Mouse (Mus musculus) gastrocnemius, postnatal 25 days (tissue): Measurements from ENCODE around the gene Itga8. TPM values are rescaled to one million over a fixed set of nuclear protein-coding genes. Genes with fewer than 3 reads are reported as not detected.

Experiments used
- DNase-seq: peaks from one replicate; pipeline ENCODE4 v3.0.0; 2022
- long read RNA-seq, 2 experiments: library from polyadenylated mRNA; stranded (forward); transcript quantifications; one replicate each; pipeline ENCODE4 v2.0.0; 2021
- total RNA-seq, 2 experiments: library from RNA; stranded (reverse); gene quantifications; 1 replicate in 1 of 2; 2 replicates in 1 of 2; pipeline ENCODE4 v1.2.3; 2021

Gene Itga8
- 1 to 10 TPM; 2.1 to 2.2 TPM for total RNA-seq
- long read RNA-seq, experiment 1, partial matches to known transcripts: 1 of 1 reads
- long read RNA-seq, experiment 1, other reads (novel, unspliced or antisense): 0 of 1 reads
- long read RNA-seq, experiment 2, full-length matches to known transcripts: 1 of 1 reads
- long read RNA-seq, experiment 2, partial matches to known transcripts: 0 of 1 reads
- long read RNA-seq, experiment 2, other reads (novel, unspliced or antisense): 0 of 1 reads

GRCm38 (mm10) chr2:12301431-12302170 is at the start of gene Itga8:
Itga8 (minus strand) TSS chr2:12301922.
- DNase-seq: peak; percentile 65

GRCm38 (mm10) chr2:12348914-12349313 is 47.2 kb upstream of the Itga8 start:
- no peak for DNase-seq

- DNase-seq: no peak
Observed at GRCm38 (mm10) chr2:12331962-12332361, 30.2 kb upstream of the Itga8 start.

GRCm38 (mm10) chr2:12329620-12330019 is 27.9 kb upstream of the Itga8 start:
- no peak for DNase-seq

GRCm38 (mm10) chr2:12329068-12329407 is 27.3 kb upstream of the Itga8 start:
- DNase-seq: no peak

- no peak for DNase-seq
Observed at GRCm38 (mm10) chr2:12328355-12329067, 26.8 kb upstream of the Itga8 start.

GRCm38 (mm10) chr2:12327691-12328354 is 26.1 kb upstream of the Itga8 start:
- DNase-seq: no peak

GRCm38 (mm10) chr2:12327216-12327615 is 25.5 kb upstream of the Itga8 start:
- no peak for DNase-seq

GRCm38 (mm10) chr2:12325868-12326267 is 24.1 kb upstream of the Itga8 start:
- DNase-seq: peak; percentile 12

GRCm38 (mm10) chr2:12325417-12325816 is 23.7 kb upstream of the Itga8 start:
- peak; percentile 77 for DNase-seq

GRCm38 (mm10) chr2:12320914-12321313 is 19.2 kb upstream of the Itga8 start:
- DNase-seq: no peak

- no peak for DNase-seq
Observed at GRCm38 (mm10) chr2:12318715-12319114, 17.0 kb upstream of the Itga8 start.

- DNase-seq: peak; percentile 20
Observed at GRCm38 (mm10) chr2:12318036-12318435, 16.3 kb upstream of the Itga8 start.

GRCm38 (mm10) chr2:12317343-12317742 is 15.6 kb upstream of the Itga8 start:
- DNase-seq: peak; percentile 19

- peak; percentile 57 for DNase-seq
Observed at GRCm38 (mm10) chr2:12316361-12316760, 14.6 kb upstream of the Itga8 start.

- no peak for DNase-seq
Observed at GRCm38 (mm10) chr2:12314028-12314427, 12.3 kb upstream of the Itga8 start.

GRCm38 (mm10) chr2:12308466-12308865 is 6.7 kb upstream of the Itga8 start:
- no peak for DNase-seq

- peak; percentile 25 for DNase-seq
Observed at GRCm38 (mm10) chr2:12307311-12307710, 5.6 kb upstream of the Itga8 start.

GRCm38 (mm10) chr2:12305064-12305650 is 3.4 kb upstream of the Itga8 start:
- DNase-seq: no peak

GRCm38 (mm10) chr2:12300449-12301228 is 1.1 kb downstream of the Itga8 start:
- no peak for DNase-seq

GRCm38 (mm10) chr2:12297287-12297686 is 4.4 kb downstream of the Itga8 start:
- DNase-seq: no peak
